Mouse (Mus musculus) layer of hippocampus, postnatal 14 days (tissue): ENCODE data around the gene Blcap. TPM values are rescaled to one million over a fixed set of nuclear protein-coding genes. Genes with fewer than 3 reads are reported as not detected.
"Not testable (repeated sequence)": the region's sequence is repeated elsewhere in the genome, so short reads cannot be mapped to it uniquely, and the experiment has no call there.

Experiments
- DNase-seq, 2 experiments: peaks; one replicate each; pipeline ENCODE4 v3.0.0; 2021 to 2022; ENCODE audit warnings: low spot score in 2 of 2, mixed read lengths in 1 of 2
- long read RNA-seq, 2 experiments: library from polyadenylated mRNA; stranded (forward); transcript quantifications; one replicate each; pipeline ENCODE4 v2.0.0; 2021
- total RNA-seq, 2 experiments: library from RNA; stranded (reverse); gene quantifications; 2 replicates each; pipeline ENCODE4 v1.2.3; 2021

Blcap gene
- 100 to 1,000 TPM; 129 to 130 TPM for total RNA-seq
- long read RNA-seq, experiment 1, transcript Blcap-202 (2 exons, 2,056 nt), result major isoform, 197 of 222 reads
- long read RNA-seq, experiment 1, partial matches to known transcripts, result 0 of 222 reads
- long read RNA-seq, experiment 1, other reads (novel, unspliced or antisense), result 20 of 222 reads
- long read RNA-seq, experiment 2, transcript Blcap-201 (2 exons, 2,108 nt), result minor isoform, 10 of 235 reads
- long read RNA-seq, experiment 2, transcript Blcap-202 (2 exons, 2,056 nt), result major isoform, 204 of 235 reads
- long read RNA-seq, experiment 2, partial matches to known transcripts, result 0 of 235 reads
- long read RNA-seq, experiment 2, other reads (novel, unspliced or antisense), result 21 of 235 reads

DNA sequence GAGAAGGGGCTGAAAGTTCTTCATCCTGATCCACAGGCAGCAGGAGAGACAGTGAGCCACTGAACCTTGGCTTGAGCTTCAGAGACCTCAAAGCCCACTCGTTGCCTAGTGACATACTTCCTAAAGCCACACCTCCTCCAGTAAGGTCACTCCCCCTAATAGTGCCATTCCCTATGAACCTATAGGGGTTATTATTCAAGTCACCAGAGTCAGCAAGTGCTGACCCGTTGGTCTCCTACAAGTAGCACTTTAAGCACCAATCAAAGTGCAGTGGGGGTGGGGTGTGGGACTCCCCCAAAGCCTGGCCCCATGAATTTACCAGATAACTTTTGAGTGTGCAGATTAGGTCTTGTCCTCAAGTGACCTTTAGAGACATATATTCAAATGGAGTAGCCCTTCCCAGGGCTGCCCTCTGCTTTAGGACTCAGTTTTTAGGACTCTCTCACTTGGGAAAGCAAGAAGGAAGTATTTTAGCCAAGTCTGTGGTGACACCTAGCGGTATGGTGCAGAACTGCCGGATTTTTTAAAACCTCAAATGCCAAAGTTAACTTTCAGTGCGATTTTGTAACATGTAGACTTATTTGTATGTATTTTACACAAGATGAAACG lies at the start of gene Blcap:
Blcap (minus strand) TSS at position 51 of the 609 bp plus-strand sequence.
- DNase-seq, result peak; percentile 75 to 77

DNA sequence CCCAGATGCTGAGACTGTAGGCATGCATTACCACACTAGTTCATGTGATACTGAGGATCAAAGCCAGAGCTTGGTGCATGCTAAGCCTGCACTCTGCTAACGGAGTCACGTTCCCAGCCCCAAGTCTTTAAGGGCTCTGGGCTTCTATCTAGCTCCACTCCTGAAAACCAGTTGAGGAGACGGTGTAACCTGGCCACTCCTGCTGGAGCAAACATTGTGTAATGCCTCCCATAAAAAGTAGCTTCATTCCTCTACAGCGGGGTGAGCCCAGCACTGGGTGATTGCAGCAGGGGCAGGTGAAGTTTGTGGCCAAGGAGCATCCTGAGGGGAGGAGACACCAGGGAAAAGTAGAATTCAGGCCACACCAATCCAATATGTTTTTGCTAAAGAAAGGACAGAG lies 47.3 kb upstream of the Blcap start:
- DNase-seq, result no peak

DNA sequence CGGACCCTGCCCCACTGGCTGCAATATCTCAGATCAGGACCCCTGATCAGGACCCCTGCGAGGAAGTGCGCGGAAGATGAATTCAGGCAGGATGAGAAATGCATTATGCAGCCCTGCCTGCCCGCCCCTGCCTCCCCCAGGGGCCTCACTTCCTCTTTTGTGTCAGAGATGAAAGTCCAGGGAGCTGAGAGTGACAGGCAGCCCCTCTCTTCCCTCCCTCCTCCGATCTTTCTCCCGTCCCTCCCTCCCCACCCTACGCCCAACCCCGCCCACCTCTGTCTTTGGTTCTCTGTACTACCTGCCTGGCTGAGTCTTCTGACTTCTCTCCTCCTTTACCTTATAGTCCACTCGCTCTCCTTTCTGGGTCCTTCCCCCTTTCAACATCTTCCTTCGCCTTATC lies 42.9 kb upstream of the Blcap start:
- DNase-seq, result no peak

DNA sequence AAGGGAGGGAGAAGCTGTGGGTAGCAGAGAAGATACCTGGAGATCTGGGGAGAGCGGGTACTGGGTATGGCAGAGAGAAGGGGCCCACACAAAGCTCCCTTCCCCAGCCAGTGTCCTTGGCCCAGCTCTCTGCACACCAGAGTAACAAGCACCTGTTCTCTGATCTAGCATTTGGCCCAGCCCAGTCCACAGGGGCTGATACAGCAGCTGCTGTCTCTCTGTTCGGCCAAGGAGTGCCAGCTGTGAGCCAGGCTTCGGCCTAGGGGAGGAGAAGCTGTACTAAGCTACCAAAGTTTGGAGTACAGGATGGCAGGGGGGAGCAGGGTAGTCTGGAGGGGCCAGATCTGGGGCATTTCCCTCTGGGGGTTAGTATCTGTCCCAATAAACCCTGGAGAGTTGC lies 40.7 kb upstream of the Blcap start:
- no peak for DNase-seq

DNA sequence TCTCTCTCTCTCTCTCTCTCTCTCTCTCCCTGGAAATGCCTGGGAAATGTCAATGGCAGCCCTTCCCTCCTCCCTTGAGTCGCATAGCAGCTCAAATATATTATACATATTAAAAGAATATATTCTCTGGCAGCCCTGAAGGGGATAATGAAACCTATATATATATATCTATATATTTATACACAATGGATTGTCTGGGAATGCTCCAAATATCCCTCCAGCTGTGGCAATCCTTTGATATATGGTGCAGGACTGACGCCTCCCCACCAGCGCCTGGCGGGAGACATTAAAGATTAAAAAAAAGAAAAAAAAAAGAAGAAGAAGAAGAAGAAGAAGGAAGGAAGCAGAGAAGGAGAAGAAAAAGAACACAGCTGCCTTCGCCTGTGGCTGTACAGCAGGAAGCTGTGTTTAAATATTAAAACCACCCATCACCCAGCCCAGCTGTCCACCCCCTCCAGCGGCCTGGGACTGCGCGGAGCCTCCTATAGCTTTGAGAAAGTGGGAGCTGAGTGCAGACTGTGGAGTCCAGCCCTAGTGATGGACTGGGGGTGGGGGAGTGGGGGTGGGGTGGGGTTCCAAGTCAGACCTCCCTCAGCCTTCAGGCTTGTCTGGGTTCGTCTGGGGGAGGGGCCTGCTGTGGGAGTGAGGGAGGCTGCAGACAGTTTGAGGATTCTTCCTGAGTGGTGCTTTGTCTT lies 36.6 kb upstream of the Blcap start:
- DNase-seq, result no peak

DNA sequence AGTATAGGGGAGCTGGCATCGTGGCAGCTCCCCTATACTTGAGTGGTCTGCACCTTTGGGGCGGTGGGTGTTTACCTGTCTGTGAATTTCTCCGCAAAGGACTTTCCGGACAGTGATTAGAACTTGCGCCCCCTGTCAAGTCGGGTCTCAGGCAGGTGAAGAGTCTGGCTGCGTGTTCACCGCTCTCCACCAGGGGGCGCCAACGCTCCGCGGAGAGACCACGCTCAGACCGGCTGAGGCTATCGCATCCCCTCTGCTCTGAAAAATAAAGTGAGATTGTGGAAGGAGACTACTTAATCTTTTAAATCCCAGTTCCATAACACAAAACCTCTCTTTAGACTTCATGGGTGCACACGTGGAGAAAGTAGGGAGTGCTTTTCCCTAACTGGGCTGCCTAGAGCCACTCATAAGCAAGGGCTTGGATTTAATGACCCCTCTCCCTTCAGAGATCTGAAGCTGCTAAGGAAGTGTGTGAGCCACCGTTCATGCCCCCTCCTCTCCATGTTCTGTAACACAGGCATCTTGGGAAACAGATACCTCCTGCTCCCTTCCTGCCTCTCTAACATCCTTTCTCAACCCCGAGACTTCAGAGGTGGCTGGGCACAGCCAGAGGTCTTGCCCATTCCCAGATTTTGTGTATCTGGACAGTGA lies 34.1 kb upstream of the Blcap start:
- peak; percentile 82 to 88 for DNase-seq

DNA sequence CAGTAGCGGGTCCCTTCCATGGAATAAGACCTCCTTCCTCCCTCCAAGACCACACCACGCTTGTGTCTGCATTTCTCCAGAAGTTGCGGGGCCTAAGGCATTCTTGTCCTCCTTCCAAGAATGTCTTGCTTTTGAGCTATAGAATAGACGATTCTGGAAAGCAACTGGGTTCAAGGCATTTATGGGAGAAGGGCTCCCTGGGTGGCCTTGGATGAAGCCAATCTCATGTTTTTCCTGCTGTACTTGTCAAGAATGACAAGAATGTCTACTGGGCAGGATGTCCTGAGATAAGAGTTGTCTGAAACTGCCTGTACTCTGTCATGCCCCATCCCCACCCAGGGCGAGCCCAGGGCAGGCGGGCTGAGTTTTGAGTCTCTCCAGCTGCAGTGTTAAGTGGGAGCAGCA lies 30.4 kb upstream of the Blcap start:
- no peak for DNase-seq

DNA sequence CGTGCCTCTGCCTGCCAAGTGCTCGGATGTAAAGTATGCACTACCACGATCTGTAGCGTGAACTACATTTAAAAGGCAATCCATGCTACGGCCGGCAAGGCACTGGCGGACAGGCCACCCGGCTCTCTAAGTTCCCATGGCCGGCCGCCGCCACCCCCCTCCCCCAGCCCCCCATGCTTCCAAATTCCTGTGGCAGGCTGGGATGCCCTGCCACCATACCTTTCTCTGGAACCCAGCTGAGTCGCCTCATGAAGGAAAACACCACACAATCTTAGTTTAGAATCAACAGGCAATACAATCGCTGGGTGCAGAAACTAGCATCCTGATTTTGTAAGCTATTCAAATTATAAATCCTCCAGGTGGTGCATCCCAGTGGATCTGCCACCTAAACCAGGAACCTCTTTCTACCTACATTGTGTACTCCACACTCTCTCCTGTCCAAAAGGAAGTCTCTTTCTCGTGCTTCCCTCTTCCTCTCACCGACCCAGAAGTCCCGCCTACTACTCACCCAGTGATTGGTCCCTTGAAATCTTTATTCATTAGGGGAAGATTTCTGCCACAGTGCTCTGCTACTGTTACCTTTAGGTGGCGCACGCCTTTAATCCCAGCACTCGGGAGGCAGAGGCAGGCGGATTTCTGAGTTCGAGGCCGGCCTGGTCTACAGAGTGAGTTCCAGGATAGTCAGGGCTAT lies 25.9 kb upstream of the Blcap start:
- DNase-seq, result no peak

DNA sequence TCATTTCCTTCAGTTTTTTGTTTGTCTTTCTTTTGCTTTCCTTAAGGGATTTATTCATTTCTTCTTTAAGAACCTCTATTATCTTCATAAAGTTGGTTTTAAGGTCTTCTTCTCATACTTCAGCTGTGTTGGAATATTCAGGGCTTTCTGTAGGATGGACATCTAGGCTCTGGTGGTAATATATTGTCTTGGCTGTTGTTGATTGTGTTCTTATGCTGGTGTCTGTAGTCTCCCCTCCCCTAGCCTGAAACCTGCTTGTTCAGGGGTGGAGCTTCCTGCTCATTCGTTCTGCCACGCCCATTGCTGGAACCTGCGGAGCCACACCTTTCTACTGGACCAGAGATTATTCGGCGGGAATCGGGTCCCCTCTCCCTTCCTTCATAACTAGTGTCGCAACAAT lies 14.3 kb upstream of the Blcap start:
- not testable (repeated sequence) for DNase-seq

DNA sequence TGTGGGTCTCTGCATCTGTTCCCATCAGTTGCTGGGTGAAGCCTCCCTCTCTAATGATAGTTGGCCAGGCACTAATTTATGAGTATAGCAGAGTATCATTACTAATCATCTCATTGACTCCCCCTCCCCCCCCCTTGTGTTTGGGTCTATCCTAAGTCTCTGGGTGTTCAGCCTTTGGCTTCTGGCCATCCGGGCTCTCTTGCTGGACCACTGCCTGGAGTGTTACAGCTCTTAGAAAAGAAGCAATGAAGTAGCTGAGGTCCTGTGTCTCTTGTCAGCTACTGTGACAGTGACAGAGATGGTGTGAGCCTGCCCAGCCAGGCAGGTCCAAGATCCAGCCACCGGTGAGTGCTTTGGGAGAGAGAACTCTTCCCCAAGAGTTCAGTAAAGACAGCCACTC lies 1.7 kb upstream of the Blcap start:
- no peak for DNase-seq

DNA sequence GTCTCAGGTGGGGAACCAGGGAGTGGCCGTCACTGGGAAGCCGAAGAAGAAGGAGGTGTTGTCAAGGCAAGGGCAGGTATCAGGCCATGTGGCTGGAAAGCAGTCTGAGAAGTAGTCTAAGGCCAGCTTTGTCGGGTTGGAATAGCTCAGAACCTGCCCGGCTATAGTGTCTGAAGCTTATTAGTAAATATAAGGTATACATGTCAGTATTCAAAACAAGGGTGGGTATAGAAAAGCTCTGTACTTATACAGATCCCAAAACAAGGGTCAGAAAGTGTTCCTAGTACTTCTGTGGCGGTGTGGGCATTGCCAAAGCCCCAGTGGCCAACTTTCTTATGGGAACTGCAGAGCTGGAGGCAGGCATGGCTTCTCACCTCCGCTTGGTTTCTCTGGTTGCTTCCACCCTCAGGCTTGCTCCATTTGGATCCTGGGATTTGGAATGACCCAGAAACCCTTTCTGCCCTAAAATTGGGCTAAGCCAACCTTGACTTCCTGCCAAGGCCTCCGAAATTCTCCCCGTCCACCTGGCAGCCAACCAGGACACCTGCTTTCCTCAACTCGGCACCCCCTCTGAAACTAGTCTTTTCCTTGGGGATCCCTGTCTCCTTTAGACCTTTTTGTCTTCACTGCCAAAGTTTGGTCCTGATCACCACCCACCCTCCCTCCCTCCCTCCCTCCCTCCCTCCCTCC lies 1.1 kb downstream of the Blcap start:
- no peak for DNase-seq

DNA sequence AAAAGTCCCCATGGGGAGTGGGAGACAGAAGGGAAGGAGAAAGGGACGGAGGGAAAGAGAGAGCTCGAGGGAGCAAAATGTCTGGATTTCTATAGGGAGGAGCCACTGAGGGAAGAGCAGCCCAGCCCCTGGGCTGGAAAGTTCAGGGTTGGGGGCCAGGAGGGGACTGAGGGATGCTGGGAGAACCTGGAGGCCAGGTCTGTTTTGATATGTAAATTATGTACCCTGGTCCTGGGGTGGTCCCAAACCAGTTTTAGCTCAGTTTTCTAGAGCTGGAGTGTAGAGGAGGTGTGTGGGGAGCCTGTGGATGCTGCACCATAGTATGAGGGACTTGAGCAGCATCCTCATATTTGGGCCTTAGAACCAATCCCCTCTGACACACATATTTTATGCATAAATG lies 2.2 kb downstream of the Blcap start:
- no peak for DNase-seq

DNA sequence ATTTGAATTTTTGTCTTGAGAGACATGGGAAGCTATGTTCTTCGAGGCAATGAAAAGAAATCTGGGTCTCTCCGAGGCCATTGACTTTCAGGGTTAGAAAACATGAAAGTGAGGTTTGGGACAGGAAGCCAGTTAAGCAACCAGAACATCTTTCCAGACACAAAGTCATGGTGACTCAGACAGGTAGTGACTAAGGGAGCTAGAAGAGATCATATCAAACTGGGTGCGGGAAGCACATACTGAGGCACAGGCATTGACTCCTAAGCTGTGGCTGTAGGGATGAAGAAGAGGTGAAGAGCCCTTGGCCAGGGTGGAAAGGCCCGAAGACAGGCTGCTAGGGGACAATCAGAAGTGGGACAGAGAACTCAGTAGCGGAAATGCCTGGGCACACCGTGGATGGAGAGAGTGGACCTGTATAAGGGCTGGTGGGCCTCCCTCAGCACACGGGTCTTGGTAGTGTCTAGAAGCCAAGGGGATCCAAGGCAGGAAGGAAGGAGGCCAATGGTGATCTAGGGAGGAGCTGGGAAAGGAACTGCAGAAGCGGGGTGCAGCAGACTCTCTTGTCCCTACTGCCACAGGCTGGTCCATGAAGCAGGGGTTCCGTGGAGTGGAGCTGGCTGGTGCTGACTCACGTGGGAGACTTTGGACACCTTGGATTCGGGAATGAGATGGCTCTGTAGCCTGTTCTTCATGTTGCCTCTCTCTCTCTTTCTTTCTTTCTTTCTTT lies 3.7 kb downstream of the Blcap start:
- DNase-seq, result no peak

DNA sequence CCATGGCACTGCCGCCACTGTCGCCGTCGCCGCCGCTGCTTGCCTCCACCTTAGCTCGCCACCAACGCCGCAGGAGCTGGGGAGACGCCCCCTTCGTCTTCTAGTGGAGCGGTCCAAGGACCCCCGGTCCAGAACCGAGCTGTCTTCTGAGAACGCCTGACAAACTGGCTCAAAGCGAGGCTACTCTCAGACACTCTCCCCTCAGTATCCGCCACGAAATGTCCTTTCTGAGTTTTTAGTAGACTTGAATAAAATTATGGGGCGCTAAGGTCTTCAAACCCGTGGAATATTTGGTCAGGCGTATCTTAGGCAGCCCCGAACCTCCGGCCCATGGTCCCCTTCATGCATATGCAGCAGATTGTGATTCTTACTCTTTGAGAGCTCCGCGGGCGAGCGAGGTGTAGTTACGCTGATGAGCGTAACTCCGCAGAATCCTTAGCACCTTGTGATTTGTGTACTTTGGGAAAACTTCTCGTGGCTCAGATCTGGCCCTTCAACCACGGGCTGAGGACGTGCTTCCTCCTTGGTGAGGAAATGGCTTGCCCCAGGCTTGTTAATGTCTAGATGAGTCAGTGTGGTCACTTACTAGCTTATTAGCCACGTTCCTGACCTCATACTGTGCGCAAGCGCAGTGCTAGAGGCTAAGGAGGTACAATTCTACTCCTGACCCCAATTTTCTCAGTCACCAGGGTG lies 4.7 kb downstream of the Blcap start:
- DNase-seq, result peak; percentile 84 to 94

DNA sequence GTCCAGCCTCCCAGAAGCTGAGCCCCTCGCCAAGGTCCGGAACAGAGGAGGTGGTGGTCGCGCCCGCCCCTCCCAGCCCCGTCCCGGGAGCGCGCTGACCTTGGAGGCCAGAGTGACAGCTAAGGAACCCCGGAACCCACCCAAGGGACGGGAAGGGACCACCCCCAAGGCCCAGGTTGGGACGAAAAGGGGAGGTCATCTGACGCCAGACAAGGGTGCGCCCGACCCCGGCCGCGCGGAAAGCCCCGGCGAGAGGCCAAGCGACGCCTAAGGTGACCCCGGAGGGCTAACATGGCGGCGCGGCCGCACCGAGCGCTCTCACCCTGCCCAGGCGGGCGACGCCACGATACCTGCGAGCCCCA lies 5.2 kb downstream of the Blcap start:
- no peak for DNase-seq

DNA sequence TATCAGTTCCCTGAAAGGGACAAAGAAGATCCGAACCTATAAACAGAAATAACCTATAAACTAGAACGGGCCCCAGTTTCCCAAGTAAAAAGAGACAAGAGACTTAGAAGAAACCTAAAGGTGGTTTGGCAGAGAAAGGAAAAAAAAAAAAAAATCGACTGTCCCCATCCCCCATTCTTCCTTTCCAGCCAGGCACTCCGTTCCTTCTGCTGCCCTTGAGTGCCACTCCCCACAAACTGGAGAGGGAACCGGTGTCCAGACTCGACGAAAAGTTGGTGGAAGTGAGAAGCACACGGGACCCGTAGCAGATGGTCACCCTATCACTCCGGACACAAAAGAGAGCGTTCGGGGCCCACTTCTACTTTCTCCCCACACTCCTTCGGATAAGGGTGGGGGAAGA lies 5.6 kb downstream of the Blcap start:
- DNase-seq, result no peak

DNA sequence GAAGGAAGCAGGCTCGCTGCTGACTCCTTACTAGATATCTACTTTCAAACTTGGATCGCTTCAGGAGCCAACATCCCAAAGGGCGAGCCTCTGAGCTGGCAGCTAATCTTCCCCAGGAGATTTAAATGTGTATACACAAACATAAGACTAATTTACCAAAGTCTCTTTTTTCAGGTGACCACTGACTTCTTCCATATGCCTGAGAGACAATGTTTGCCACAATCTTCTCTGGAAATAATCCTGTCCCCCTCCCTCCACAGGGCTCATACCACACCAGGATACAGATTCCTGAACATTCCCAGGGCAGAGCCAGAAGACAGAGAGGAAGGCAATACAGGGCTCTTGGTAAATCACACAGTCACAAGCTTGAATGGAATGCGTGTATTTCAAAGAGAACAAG lies 6.4 kb downstream of the Blcap start:
- no peak for DNase-seq

DNA sequence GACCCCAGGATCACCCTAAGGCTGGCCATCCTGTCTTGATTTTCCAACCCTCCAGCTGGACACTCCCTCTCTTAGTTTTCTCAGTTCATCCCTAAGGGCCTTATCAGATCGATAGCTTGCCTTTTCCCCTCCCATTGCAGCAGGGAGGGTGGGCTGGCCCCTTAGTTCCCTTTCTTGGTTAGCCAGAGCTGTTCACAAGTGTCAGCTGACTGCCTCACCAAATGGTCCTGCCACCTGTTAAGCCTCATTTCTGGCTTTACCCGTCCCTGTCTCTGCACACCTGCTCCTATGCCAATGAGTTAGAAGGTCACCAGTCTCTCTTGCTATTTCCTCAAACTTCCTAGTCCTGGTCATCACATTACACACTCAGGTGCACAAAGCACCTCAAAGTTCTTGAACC lies 8.0 kb downstream of the Blcap start:
- no peak for DNase-seq

DNA sequence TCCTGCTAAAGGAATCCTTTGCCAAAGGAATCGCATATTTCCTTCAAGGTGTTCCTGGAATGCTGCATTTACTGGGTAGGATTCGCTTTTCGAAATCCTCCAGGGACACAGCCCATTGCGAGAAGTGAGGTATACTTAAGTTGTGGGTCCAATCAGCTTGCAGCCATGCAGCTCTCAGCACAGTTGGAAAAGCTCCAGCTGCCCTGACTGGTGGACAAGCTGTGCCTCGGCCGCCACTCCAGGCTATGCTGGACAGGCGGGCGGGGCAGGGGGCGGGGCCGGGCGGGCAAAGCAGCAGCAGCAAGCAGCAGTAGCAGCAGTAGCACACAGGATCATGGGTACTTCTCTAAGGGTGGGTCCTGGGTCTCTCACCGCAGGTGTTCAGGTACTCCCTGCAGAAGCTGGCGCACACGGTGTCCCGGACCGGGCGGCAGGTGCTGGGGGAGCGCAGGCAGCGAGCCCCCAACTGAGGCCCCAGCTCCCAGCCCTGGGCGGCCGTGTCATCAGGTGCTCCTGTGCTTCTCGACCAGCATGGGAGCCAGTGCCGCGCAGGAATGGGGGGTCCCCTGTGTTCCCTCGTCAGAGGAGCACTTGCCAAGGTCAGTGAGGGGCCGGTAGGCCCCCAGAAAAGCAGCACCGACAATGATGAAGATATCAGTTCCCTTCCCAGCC lies 9.8 kb downstream of the Blcap start:
- peak in 1 of 2 experiments; percentile 74 for DNase-seq
